Mouse (Mus musculus): ENCODE results near the gene Tnp1.

DNA sequence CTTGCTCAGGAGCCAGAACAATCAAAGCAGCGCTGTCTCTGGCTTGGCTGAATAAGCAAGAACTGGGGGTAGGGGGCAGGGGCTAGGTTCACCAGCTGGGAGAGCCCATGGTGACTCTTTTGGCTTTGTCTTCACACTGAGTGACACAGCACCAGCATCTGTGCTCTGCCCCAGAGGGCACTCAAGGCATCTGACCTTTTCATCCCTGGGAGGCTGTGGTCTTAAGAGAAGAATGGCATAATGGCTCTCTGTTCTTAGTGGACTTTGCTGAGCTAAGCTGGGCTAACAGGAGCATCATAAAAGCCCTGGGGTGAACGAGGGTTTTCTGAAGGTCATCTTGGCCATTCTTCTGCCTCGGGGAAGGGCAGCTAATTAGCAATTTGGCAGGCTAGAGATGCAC, 44.6 kb upstream of the Tnp1 start:
- no peak for TF ChIP-seq CTCF (IDR thresholded peaks at IDR 0.05; ENCODE audit: low read depth, low read length)
- no peak for TF ChIP-seq GATA1 (IDR thresholded peaks at IDR 0.05; ENCODE audit: borderline replicate concordance, low read length)
- TF ChIP-seq TAL1 (conservative IDR thresholded peaks at IDR 0.05; ENCODE audit: low read depth, low read length) = no peak
- TF ChIP-seq GATA2 (IDR thresholded peaks at IDR 0.05; ENCODE audit: borderline replicate concordance, low read depth, low read length) = no peak

Data from G1E (cell line).